Mouse (Mus musculus): ENCODE results near the gene Tead1. TPM values are rescaled to one million over a fixed set of nuclear protein-coding genes. Genes with fewer than 3 reads are reported as not detected.

Gene Tead1
- polyA plus RNA-seq, 1 experiment = 18.8 TPM

DNA sequence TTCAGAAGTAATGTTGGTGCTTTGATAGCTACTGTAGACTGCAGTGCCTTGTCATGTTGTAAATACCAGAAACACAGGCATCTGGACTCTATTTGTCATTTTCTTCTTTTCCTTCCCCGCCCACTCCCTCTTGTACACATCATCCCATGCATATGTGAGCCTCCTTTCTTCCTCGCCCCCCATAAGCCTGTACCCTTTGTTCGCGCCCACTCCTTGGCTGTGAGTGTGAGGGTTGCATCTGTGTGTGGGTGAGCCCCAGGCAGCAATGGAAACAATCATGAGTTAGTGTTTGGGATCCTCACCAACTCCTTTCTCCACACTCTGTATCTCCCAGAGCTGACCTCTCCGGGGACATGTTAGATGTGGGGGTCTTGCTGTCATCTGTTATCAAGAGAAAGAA is 183.0 kb downstream of the Tead1 start:
- H3K4me2 ChIP-seq (ENCODE audit: low read depth) = no peak overlapping the region
- H3K36me3 ChIP-seq (ENCODE audit: control insufficient read depth, insufficient read depth) = peaks cover 36% of the 10 kb centered on the region
- no peak overlapping the region for H3ac ChIP-seq (ENCODE audit: control insufficient read depth, insufficient read length)
- no peak overlapping the region for H3K4me3 ChIP-seq
- no peaks in the 10 kb centered on the region for H3K27me3 ChIP-seq (ENCODE audit: control insufficient read depth, insufficient read depth, insufficient read length)
- no peak for TF ChIP-seq TCF3 (IDR thresholded peaks at IDR 0.05; ENCODE audit: insufficient read length, low read depth)
- no peak for TF ChIP-seq MYOG (IDR thresholded peaks at IDR 0.05; ENCODE audit: control insufficient read depth in 1 of 3, insufficient read depth in 1 of 3, insufficient read length in 2 of 3, low read depth in 2 of 3)
- no peak for TF ChIP-seq POLR2A (IDR thresholded peaks at IDR 0.05; ENCODE audit: insufficient read length, low read depth)
- TF ChIP-seq CEBPB (IDR thresholded peaks at IDR 0.05; ENCODE audit: insufficient read depth, poor library complexity, severe bottlenecking) = no peak
- no peak for TF ChIP-seq MYOD1 (IDR thresholded peaks at IDR 0.05; ENCODE audit: control insufficient read depth in 1 of 3, insufficient read length in 2 of 3, low read depth in 2 of 3)
- no peak for TF ChIP-seq USF1 (IDR thresholded peaks at IDR 0.05; ENCODE audit: low read depth)
- no peak for TF ChIP-seq REST (IDR thresholded peaks at IDR 0.05; ENCODE audit: insufficient read depth, insufficient read length)
- no peaks in the 10 kb centered on the region for H3K79me2 ChIP-seq (ENCODE audit: control insufficient read depth, insufficient read depth)

DNA sequence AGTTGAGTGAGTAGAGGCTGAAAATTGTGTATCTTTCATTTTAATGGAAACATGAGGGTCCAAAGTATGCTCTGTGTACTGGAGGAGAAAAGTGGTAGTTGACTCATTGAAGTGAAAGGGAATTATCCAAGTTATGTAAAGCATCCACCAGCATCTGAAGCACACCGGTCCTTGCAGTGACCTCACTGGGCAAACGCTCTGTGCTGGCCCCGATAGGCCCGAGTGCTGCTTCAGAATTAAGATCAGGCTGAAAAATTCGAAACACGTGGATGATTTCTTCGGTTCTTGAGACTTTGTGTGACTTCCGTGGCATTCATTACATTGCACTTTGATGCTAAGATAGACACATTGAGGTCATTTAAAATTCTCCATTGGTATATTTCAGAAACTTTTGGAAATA is 185.1 kb downstream of the Tead1 start:
- Histone ChIP-seq H3K4me2 (ENCODE audit: low read depth) (no peak overlapping the region), H3K4me3 (no peak overlapping the region), H3K27me3 (ENCODE audit: control insufficient read depth, insufficient read depth, insufficient read length) (no peaks in the 10 kb centered on the region), H3K79me2 (ENCODE audit: control insufficient read depth, insufficient read depth) (no peaks in the 10 kb centered on the region), H3K36me3 (ENCODE audit: control insufficient read depth, insufficient read depth) (peaks cover 24% of the 10 kb centered on the region), H3ac (ENCODE audit: control insufficient read depth, insufficient read length) (no peak overlapping the region)
- no peak for TF ChIP-seq USF1 (IDR thresholded peaks at IDR 0.05; ENCODE audit: low read depth)
- no peak for TF ChIP-seq E2F4 (IDR thresholded peaks at IDR 0.05; ENCODE audit: insufficient read depth)
- TF ChIP-seq SRF (IDR thresholded peaks at IDR 0.05; ENCODE audit: control insufficient read depth, insufficient read length, low read depth) = no peak
- no peak for TF ChIP-seq REST (IDR thresholded peaks at IDR 0.05; ENCODE audit: insufficient read depth, insufficient read length)
- no peak for TF ChIP-seq CEBPB (IDR thresholded peaks at IDR 0.05; ENCODE audit: insufficient read depth, poor library complexity, severe bottlenecking)
- TF ChIP-seq MYOG (IDR thresholded peaks at IDR 0.05; ENCODE audit: control insufficient read depth in 1 of 3, insufficient read depth in 1 of 3, insufficient read length in 2 of 3, low read depth in 2 of 3) = no peak
- TF ChIP-seq TCF12 (IDR thresholded peaks at IDR 0.05; ENCODE audit: insufficient read depth, poor library complexity, severe bottlenecking) = no peak
- no peak for TF ChIP-seq MYOD1 (IDR thresholded peaks at IDR 0.05; ENCODE audit: control insufficient read depth in 1 of 3, insufficient read length in 2 of 3, low read depth in 2 of 3)
- no peak for TF ChIP-seq MAX (IDR thresholded peaks at IDR 0.05; ENCODE audit: low read depth)
- no peak for TF ChIP-seq TCF3 (IDR thresholded peaks at IDR 0.05; ENCODE audit: insufficient read length, low read depth)
- TF ChIP-seq POLR2AphosphoS2 (IDR thresholded peaks at IDR 0.05; ENCODE audit: insufficient read length, low read depth) = no peak
- TF ChIP-seq POLR2A (IDR thresholded peaks at IDR 0.05; ENCODE audit: insufficient read length, low read depth) = no peak

DNA sequence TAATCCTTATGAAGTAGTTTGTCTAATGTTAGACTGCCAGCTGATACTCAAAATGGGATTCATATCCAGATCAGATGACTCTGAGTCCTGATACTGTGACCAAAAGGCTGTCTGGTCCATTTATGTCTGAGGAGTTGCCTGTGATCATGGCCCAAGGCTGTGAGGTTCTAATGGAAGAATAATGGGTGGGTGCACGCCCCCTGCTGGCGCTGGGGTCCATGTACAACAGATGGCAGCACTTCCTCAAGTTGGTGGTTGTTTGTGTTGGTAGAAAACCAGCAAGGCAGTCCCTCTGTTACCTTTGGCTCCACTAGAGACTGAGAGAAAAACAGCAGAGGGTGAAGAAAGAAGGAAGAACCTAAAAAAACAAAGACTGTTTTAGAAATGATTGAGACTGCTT is 186.6 kb downstream of the Tead1 start:
- H3K36me3 ChIP-seq (ENCODE audit: control insufficient read depth, insufficient read depth) = peaks cover 23% of the 10 kb centered on the region

DNA sequence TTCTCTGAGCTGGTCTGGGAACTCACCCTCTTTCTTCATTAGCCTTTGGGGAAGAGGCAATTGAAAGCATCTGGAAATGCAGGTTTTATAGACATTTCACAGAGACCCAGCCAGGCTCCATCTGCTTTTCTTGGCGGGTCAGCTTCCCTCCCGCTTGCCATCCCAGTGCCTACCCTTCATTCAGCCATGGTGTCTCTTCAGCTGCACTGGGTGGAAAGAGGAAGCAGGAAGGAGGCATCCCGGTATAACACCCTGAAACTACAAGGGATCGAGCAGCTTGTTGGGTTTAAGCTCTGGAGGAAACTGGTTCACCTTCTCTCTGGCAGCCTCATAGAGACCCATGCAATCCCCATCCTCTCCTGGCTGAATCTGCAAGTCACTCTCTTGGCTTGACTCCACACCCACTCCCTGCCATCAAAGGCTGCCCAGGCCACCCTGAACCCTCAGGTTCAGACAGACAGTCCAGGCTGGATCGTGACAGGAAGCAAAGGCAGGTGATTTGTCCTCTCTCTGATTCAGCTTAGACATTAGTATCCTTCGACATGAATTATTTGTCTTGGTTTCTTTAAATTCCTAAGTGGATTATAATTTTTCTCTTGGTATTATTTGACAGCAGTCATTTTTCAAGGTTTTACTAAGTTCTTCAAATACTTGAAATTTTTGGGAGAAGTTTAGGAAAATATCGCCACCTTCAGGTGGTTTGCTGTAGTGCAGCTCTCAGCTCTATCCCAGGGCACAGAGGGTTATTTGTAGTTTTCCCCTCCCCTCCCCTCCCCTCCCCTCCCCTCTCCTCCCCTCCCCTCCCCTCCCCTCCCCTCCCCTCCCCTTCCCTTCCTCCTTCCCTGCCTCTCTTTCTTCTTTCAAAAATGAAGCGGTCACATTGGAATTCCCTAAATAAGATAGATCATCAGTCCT is 189.7 kb downstream of the Tead1 start:
- H3K27me3 ChIP-seq (ENCODE audit: control insufficient read depth, insufficient read depth, insufficient read length) = no peaks in the 10 kb centered on the region
- no peaks in the 10 kb centered on the region for H3K79me2 ChIP-seq (ENCODE audit: control insufficient read depth, insufficient read depth)
- peaks cover 13% of the 10 kb centered on the region for H3K36me3 ChIP-seq (ENCODE audit: control insufficient read depth, insufficient read depth)
- no peak overlapping the region for H3K4me3 ChIP-seq
- no peak overlapping the region for H3ac ChIP-seq (ENCODE audit: control insufficient read depth, insufficient read length)
- H3K4me2 ChIP-seq (ENCODE audit: low read depth) = no peak overlapping the region
- TF ChIP-seq USF1 (IDR thresholded peaks at IDR 0.05; ENCODE audit: low read depth) = no peak
- TF ChIP-seq MYOG (IDR thresholded peaks at IDR 0.05; ENCODE audit: control insufficient read depth in 1 of 3, insufficient read depth in 1 of 3, insufficient read length in 2 of 3, low read depth in 2 of 3) = no peak
- no peak for TF ChIP-seq TCF3 (IDR thresholded peaks at IDR 0.05; ENCODE audit: insufficient read length, low read depth)

More for the DNA sequence above, 186.6 kb downstream of the Tead1 start:
- Histone ChIP-seq H3K4me3 (no peak overlapping the region), H3K4me2 (ENCODE audit: low read depth) (no peak overlapping the region), H3ac (ENCODE audit: control insufficient read depth, insufficient read length) (no peak overlapping the region), H3K27me3 (ENCODE audit: control insufficient read depth, insufficient read depth, insufficient read length) (no peaks in the 10 kb centered on the region), H3K79me2 (ENCODE audit: control insufficient read depth, insufficient read depth) (no peaks in the 10 kb centered on the region)
- no peak for TF ChIP-seq POLR2A (IDR thresholded peaks at IDR 0.05; ENCODE audit: insufficient read length, low read depth)
- TF ChIP-seq MYOD1 (IDR thresholded peaks at IDR 0.05; ENCODE audit: control insufficient read depth in 1 of 3, insufficient read length in 2 of 3, low read depth in 2 of 3) = peak in 1 of 3 experiments; percentile 46

DNA sequence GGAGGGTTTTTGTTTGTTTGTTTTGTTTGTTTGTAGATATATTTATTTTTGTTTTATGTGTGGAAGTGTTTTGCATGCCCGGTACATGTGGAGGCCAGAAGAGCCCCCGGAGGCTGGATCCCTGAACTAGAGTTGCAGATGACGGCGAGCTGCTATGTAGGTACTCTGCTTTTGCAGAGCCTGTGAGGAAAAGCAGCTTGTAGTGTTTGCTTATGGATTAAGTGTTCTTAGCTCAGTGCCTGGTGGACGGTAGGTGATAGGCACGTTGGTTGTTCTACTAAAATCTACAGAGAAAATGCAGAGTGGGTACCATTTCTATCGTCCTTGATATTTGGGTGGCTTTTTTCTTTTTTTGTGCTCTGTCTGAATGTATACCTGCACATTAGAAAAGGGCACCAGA is 192.6 kb downstream of the Tead1 start:
- Histone ChIP-seq H3K27me3 (ENCODE audit: control insufficient read depth, insufficient read depth, insufficient read length) (no peaks in the 10 kb centered on the region), H3K79me2 (ENCODE audit: control insufficient read depth, insufficient read depth) (no peaks in the 10 kb centered on the region), H3ac (ENCODE audit: control insufficient read depth, insufficient read length) (no peak overlapping the region), H3K36me3 (ENCODE audit: control insufficient read depth, insufficient read depth) (peaks cover 20% of the 10 kb centered on the region), H3K4me2 (ENCODE audit: low read depth) (no peak overlapping the region), H3K4me3 (no peak overlapping the region)
- no peak for TF ChIP-seq REST (IDR thresholded peaks at IDR 0.05; ENCODE audit: insufficient read depth, insufficient read length)
- TF ChIP-seq E2F4 (IDR thresholded peaks at IDR 0.05; ENCODE audit: insufficient read depth) = no peak
- no peak for TF ChIP-seq MAX (IDR thresholded peaks at IDR 0.05; ENCODE audit: low read depth)
- TF ChIP-seq MYOG (IDR thresholded peaks at IDR 0.05; ENCODE audit: control insufficient read depth in 1 of 3, insufficient read depth in 1 of 3, insufficient read length in 2 of 3, low read depth in 2 of 3) = no peak
- no peak for TF ChIP-seq USF1 (IDR thresholded peaks at IDR 0.05; ENCODE audit: low read depth)
- TF ChIP-seq MYOD1 (IDR thresholded peaks at IDR 0.05; ENCODE audit: control insufficient read depth in 1 of 3, insufficient read length in 2 of 3, low read depth in 2 of 3) = no peak
- TF ChIP-seq TCF12 (IDR thresholded peaks at IDR 0.05; ENCODE audit: insufficient read depth, poor library complexity, severe bottlenecking) = no peak
- no peak for TF ChIP-seq SRF (IDR thresholded peaks at IDR 0.05; ENCODE audit: control insufficient read depth, insufficient read length, low read depth)
- TF ChIP-seq CEBPB (IDR thresholded peaks at IDR 0.05; ENCODE audit: insufficient read depth, poor library complexity, severe bottlenecking) = no peak
- TF ChIP-seq TCF3 (IDR thresholded peaks at IDR 0.05; ENCODE audit: insufficient read length, low read depth) = no peak
- TF ChIP-seq POLR2A (IDR thresholded peaks at IDR 0.05; ENCODE audit: insufficient read length, low read depth) = no peak
- TF ChIP-seq POLR2AphosphoS2 (IDR thresholded peaks at IDR 0.05; ENCODE audit: insufficient read length, low read depth) = no peak

All from myocyte (in vitro differentiated cells).